Mouse (Mus musculus) forebrain, embryonic 12.5 days (tissue): ENCODE measurements around the gene Myof. TPM values are rescaled to one million over a fixed set of nuclear protein-coding genes. Genes with fewer than 3 reads are reported as not detected.

Experiments used
- ATAC-seq: fragments of 200-750 bp; cut with Nextera tagmentation; 2 replicates; pipeline ENCODE4 v1.8.0; 2017; ENCODE audit warnings: moderate TSS enrichment; ENCODE audit not compliant: low FRiP score
- H3K27ac ChIP-seq: fragments of 300-500 bp; sonication (generic); 2 replicates; pipeline ENCODE4 v1.5.1; 2016; ENCODE audit warnings: mild to moderate bottlenecking
- H3K27me3 ChIP-seq: fragments of 300-500 bp; sonication (generic); 2 replicates; pipeline ENCODE4 v1.6.1; 2016; ENCODE audit warnings: mild to moderate bottlenecking
- H3K36me3 ChIP-seq: fragments of 300-500 bp; sonication (generic); replicated peaks from 2 replicates; pipeline ENCODE4 v1.6.1; 2016; ENCODE audit warnings: mild to moderate bottlenecking
- H3K4me1 ChIP-seq: fragments of 300-500 bp; sonication (generic); 2 replicates; pipeline ENCODE4 v1.6.1; 2016
- H3K4me2 ChIP-seq: fragments of 300-500 bp; sonication (generic); 2 replicates; pipeline ENCODE4 v1.6.1; 2016; ENCODE audit warnings: mild to moderate bottlenecking, moderate library complexity
- H3K4me3 ChIP-seq: fragments of 300-500 bp; sonication (generic); replicated peaks from 2 replicates; pipeline ENCODE4 v1.5.1; 2016; ENCODE audit warnings: mild to moderate bottlenecking
- H3K9ac ChIP-seq: fragments of 300-500 bp; sonication (generic); 2 replicates; pipeline ENCODE4 v1.6.1; 2016; ENCODE audit warnings: mild to moderate bottlenecking
- H3K9me3 ChIP-seq: fragments of 300-500 bp; sonication (generic); 2 replicates; pipeline ENCODE4 v1.6.1; 2016
- WGBS: fragments of 180-500 bp; shearing (Covaris S2); methylation state at CpG from one replicate; pipeline ENCODE4 v1.1.7; 2016; 5-methylcytosine and 5-hydroxymethylcytosine counted together
- polyA plus RNA-seq: library from polyadenylated mRNA; unstranded; fragments of >200 nt; fragmentation: Nextera tagmentation; extraction: Ambion mirVana; gene quantifications from 2 replicates; pipeline ENCODE4 v1.2.1, GENCODE M21; 2016

Myof gene
- polyA plus RNA-seq, 1 experiment from 2014 or later, result 2.9 TPM

GRCm38 (mm10) chr19:37877511-37878167 lies 165.7 kb downstream of the Myof start:
- Histone ChIP-seq H3K4me2 (peak overlapping the region; percentile 42), H3K27me3 (peaks cover 88% of the 10 kb centered on the region)

GRCm38 (mm10) chr19:37876605-37877245 lies 166.7 kb downstream of the Myof start:
- no peak for ATAC-seq
- Histone ChIP-seq H3K9me3 (no peaks in the 10 kb centered on the region), H3K27ac (no peak overlapping the region), H3K36me3 (no peaks in the 10 kb centered on the region), H3K4me1 (peaks cover 13% of the 10 kb centered on the region), H3K9ac (no peak overlapping the region), H3K4me3 (no peak overlapping the region), H3K27me3 (peaks cover 81% of the 10 kb centered on the region), H3K4me2 (no peak overlapping the region)
- WGBS, result 53% methylated on average over 6 of the region's 6 CpGs

More at GRCm38 (mm10) chr19:37877511-37878167, 165.7 kb downstream of the Myof start:
- 1% methylated on average over 20 of the region's 20 CpGs for WGBS
- Histone ChIP-seq H3K36me3 (no peaks in the 10 kb centered on the region), H3K4me3 (peak overlapping the region; percentile 13; the same call in 1 of the 2 replicates), H3K27ac (no peak overlapping the region), H3K4me1 (peaks cover 14% of the 10 kb centered on the region), H3K9ac (no peak overlapping the region), H3K9me3 (no peaks in the 10 kb centered on the region)
- no peak for ATAC-seq

- Histone ChIP-seq H3K4me1 (peaks cover 8% of the 10 kb centered on the region), H3K4me2 (no peak overlapping the region), H3K4me3 (no peak overlapping the region), H3K27ac (no peak overlapping the region), H3K27me3 (peaks cover 50% of the 10 kb centered on the region), H3K36me3 (no peaks in the 10 kb centered on the region), H3K9ac (no peak overlapping the region), H3K9me3 (no peaks in the 10 kb centered on the region)
- ATAC-seq, result no peak
- WGBS, result 82% methylated on average over 1 of the region's 1 CpGs
These were observed 169.9 kb downstream of the Myof start for GRCm38 (mm10) chr19:37873499-37873898.

DNA sequence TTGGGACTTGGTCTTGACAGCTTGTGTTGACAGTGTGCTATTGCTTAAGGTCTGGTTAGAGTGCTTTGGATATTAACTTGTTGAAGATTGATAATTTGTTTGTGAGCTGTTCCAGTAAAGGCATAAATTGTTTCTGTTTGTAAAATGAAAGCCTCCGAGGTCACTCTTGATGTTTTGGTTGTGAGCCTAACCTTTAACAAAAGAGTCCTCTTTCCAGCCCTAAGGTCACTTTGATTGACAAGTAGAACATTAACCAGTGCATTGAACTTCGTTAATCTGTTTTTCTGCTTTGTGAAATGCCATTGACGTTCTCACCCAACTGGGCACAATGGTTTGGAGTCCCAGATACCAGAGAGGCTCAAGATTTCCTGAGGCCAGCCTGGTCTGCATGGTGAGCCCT lies 175.8 kb downstream of the Myof start:
- no peak overlapping the region for H3K27ac ChIP-seq
- H3K9ac ChIP-seq, result no peak overlapping the region
- WGBS, result 45% methylated on average over 3 of the region's 3 CpGs
- H3K27me3 ChIP-seq, result no peaks in the 10 kb centered on the region
- ATAC-seq, result no peak
- H3K36me3 ChIP-seq, result no peaks in the 10 kb centered on the region
- H3K4me3 ChIP-seq, result no peak overlapping the region
- H3K4me2 ChIP-seq, result no peak overlapping the region
- no peaks in the 10 kb centered on the region for H3K4me1 ChIP-seq
- no peaks in the 10 kb centered on the region for H3K9me3 ChIP-seq

DNA sequence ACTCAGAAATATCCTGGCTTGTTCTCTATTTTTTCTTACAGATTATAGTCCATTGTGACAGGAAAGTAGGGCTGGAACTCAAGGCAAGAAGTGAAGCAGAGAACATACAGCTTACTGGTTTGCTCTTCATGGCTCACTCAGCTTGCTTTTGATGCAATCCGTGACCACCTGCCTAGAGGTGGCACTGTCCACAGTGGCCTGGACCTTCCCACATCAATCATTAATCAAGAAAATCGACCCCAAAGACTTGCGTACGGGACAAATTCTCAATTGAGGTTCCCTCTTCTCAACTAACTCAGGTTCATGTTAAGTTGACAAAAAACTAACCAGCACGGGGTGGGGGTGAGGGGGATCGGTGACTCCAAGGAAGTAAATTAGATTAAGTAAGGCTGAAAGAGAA lies 176.4 kb downstream of the Myof start:
- Histone ChIP-seq H3K4me2 (no peak overlapping the region), H3K27me3 (no peaks in the 10 kb centered on the region), H3K9ac (no peak overlapping the region), H3K9me3 (no peaks in the 10 kb centered on the region), H3K4me3 (no peak overlapping the region), H3K27ac (no peak overlapping the region), H3K36me3 (no peaks in the 10 kb centered on the region), H3K4me1 (no peaks in the 10 kb centered on the region)
- WGBS, result 93% methylated on average over 6 of the region's 6 CpGs
- ATAC-seq, result no peak

DNA sequence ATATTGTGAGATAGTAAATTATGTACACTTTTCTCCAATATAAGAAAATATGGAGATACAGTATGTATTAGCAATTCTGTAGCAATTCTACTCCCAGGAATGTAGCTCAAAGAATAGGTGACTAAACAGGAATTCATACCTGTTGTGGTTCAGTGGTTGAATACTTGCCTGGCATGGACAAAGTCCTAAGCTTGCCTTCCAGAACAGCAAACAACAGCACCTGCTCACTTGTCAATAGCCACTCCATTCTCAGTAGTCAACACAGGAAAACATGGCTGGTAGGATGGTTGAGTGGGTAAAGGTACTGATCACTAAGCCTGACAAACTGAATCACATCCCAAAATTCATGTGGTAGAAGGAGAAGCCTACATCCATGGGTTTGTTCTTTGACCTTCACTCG lies 182.2 kb downstream of the Myof start:
- Histone ChIP-seq H3K4me2 (no peak overlapping the region), H3K9ac (no peak overlapping the region), H3K9me3 (no peaks in the 10 kb centered on the region), H3K27me3 (no peaks in the 10 kb centered on the region), H3K4me1 (no peaks in the 10 kb centered on the region), H3K36me3 (no peaks in the 10 kb centered on the region), H3K4me3 (no peak overlapping the region), H3K27ac (no peak overlapping the region)
- no peak for ATAC-seq
- 89% methylated on average over 1 of the region's 1 CpGs for WGBS

DNA sequence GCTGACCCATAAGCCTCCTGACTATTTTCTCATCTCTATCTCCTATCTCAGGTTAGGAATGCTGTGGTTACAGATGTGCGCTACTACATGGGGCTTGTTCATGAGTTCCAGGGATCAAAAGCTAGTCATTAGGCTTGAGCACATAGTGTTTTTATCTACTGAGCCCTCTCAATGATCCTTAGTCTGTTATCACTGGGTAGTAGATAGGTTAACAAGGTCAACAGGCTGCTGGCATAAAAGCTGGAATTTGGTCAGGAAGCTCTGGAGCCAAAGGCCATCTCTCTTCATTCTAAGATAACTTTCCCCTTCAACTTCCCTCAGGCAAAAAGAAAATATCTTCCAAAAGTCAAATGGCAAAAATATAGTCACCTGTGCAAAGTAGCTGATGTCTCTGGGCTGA lies 183.1 kb downstream of the Myof start:
- Histone ChIP-seq H3K4me1 (no peaks in the 10 kb centered on the region), H3K9ac (no peak overlapping the region), H3K9me3 (no peaks in the 10 kb centered on the region), H3K27ac (no peak overlapping the region), H3K4me3 (no peak overlapping the region), H3K36me3 (no peaks in the 10 kb centered on the region), H3K4me2 (no peak overlapping the region), H3K27me3 (no peaks in the 10 kb centered on the region)
- 100% methylated on average over 1 of the region's 1 CpGs for WGBS
- ATAC-seq, result no peak

DNA sequence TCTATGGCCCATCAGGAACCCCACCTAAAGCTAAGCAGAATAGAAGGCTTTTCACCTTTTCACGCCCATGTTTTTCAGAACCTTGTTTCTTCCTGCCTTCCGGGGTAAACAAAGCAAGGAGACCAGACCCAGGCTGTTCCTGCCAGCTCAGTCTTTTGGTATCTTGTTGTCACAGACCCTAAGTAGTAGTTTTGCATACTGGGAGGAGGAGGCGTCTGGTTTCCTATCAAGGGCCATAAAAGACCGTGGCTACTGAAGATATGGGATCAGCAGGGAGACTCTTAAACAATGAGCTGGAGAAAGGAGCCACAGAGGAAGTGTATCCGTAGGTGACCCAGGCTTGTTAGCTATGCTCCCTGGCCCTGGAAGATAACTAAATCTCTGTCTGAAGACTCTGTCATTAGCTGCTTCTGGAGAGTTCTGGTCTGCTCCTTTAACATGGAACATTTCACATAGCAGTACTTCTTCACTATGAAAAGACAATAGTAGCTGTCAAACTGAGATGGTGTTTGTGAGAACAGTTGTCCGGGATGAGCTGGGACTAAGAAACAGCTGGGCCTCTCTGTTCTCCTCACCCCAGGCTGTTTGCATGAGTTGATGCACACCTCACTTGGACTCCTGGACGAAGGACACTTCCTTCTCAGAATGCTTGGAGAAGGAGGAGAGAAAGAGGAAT lies 184.8 kb downstream of the Myof start:
- 62% methylated on average over 7 of the region's 7 CpGs for WGBS

DNA sequence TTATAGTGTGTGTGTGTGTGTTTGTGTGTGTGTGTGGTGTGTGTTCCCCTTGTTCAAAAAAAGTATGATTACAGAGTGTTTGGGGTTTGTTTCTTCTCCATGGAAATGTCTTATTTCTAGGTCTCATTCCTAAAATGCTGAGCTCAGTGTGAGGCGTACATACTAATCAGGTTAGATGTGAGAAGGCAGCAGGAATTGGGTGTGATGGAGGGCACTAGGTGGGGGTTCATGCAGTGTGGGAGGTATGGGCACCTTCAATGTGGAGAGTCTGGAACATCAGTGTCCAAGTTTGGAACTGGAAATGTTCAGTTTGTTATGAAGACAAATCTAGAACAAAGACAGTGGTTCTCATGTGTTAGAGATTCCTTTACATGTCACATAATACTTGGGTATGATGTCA lies 191.3 kb downstream of the Myof start:
- H3K9me3 ChIP-seq, result no peaks in the 10 kb centered on the region
- no peak overlapping the region for H3K4me3 ChIP-seq
- no peaks in the 10 kb centered on the region for H3K36me3 ChIP-seq
- H3K27ac ChIP-seq, result no peak overlapping the region
- no peaks in the 10 kb centered on the region for H3K27me3 ChIP-seq
- 78% methylated on average over 1 of the region's 1 CpGs for WGBS
- no peak overlapping the region for H3K9ac ChIP-seq
- no peaks in the 10 kb centered on the region for H3K4me1 ChIP-seq
- ATAC-seq, result no peak
- no peak overlapping the region for H3K4me2 ChIP-seq

More for the DNA sequence above, 184.8 kb downstream of the Myof start:
- ATAC-seq, result no peak
- Histone ChIP-seq H3K4me3 (no peak overlapping the region), H3K9ac (no peak overlapping the region), H3K9me3 (no peaks in the 10 kb centered on the region), H3K27me3 (no peaks in the 10 kb centered on the region), H3K4me2 (no peak overlapping the region), H3K27ac (no peak overlapping the region), H3K4me1 (no peaks in the 10 kb centered on the region), H3K36me3 (no peaks in the 10 kb centered on the region)

DNA sequence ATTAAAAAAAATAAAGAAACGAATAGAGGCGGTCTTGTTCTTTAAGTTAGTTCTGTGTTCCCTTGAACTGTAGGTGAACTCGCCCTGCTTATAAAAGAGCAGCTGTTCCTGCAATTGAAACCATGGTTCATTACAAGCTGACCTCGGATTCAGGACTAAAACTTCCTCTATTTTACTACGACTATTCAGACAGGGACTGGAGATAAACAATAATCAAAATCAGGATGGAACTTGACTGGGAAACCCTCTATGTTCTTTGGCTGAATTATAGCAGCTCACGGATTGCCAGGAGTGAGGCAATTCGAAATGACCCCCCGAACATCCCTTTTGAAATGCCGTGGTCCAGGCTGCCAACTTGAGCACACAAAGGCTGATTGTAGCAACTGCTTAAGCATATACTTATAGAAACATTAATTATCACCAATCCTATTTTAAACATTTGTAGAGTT lies 191.8 kb downstream of the Myof start:
- no peak for ATAC-seq
- Histone ChIP-seq H3K4me3 (no peak overlapping the region), H3K9me3 (no peaks in the 10 kb centered on the region), H3K4me2 (no peak overlapping the region), H3K4me1 (no peaks in the 10 kb centered on the region), H3K27me3 (no peaks in the 10 kb centered on the region), H3K27ac (no peak overlapping the region), H3K9ac (no peak overlapping the region), H3K36me3 (no peaks in the 10 kb centered on the region)
- WGBS, result 52% methylated on average over 9 of the region's 9 CpGs
